Mouse (Mus musculus) macrophage (primary cell): ENCODE measurements around the gene Lypd9. TPM values are rescaled to one million over a fixed set of nuclear protein-coding genes. Genes with fewer than 3 reads are reported as not detected.

Experiments
- polyA plus RNA-seq: library from polyadenylated mRNA; stranded (reverse); fragments of 250-400 nt; gene quantifications from 3 replicates; pipeline ENCODE4 v1.2.4, GENCODE M21; 2018; ENCODE audit warnings: inconsistent platforms

Lypd9 gene
- polyA plus RNA-seq, 1 experiment from 2014 or later: not detected

Other genes starting within 250 kb of the Lypd9 start
- 0.17 TPM in 1 of 3 replicates, not detected in the others for gene 4930438A08Rik, start 178.1 kb downstream of the Lypd9 start, polyA plus RNA-seq
- 2.9 to 5.3 TPM (median 4.7 TPM) in 3 replicates for gene Zfp692, start 145.9 kb downstream of the Lypd9 start, polyA plus RNA-seq
- gene Zfp672, start 122.6 kb downstream of the Lypd9 start, polyA plus RNA-seq: 7.9 to 19.4 TPM (median 9.7 TPM) in 3 replicates
- 6.4 to 11.1 TPM (median 8.6 TPM) in 3 replicates for gene Sh3bp5l, start 122.2 kb downstream of the Lypd9 start, polyA plus RNA-seq
- gene Lypd8, start 73.9 kb downstream of the Lypd9 start, polyA plus RNA-seq: not detected in 3 replicates
- gene 1810065E05Rik, start 31.8 kb downstream of the Lypd9 start, polyA plus RNA-seq: not detected in 3 replicates
- not detected in 3 replicates for gene Gm12253, start 20.4 kb downstream of the Lypd9 start, polyA plus RNA-seq
- not detected in 3 replicates for gene Olfr30, start 9.3 kb upstream of the Lypd9 start, polyA plus RNA-seq
- gene Olfr332, start 39.6 kb upstream of the Lypd9 start, polyA plus RNA-seq: not detected in 3 replicates
- gene Olfr331, start 49.6 kb upstream of the Lypd9 start, polyA plus RNA-seq: not detected in 3 replicates
- not detected in 3 replicates for gene Olfr330, start 81.9 kb upstream of the Lypd9 start, polyA plus RNA-seq
- not detected in 3 replicates for gene Olfr329-ps, start 93.5 kb upstream of the Lypd9 start, polyA plus RNA-seq
- gene Olfr328, start 102.7 kb upstream of the Lypd9 start, polyA plus RNA-seq: not detected in 3 replicates
- not detected in 3 replicates for gene Olfr224, start 117.6 kb upstream of the Lypd9 start, polyA plus RNA-seq
- gene Olfr325, start 124.8 kb upstream of the Lypd9 start, polyA plus RNA-seq: not detected in 3 replicates
- not detected in 3 replicates for gene Olfr324, start 142.2 kb upstream of the Lypd9 start, polyA plus RNA-seq
- gene 2210407C18Rik, start 163.2 kb upstream of the Lypd9 start, polyA plus RNA-seq: 0.59 TPM in 1 of 3 replicates, not detected in the others
- gene Olfr323, start 177.6 kb upstream of the Lypd9 start, polyA plus RNA-seq: not detected in 3 replicates
- gene Trim58, start 187.5 kb upstream of the Lypd9 start, polyA plus RNA-seq: not detected in 3 replicates
- not detected in 3 replicates for gene Olfr322, start 205.9 kb upstream of the Lypd9 start, polyA plus RNA-seq
- gene Olfr320, start 228.2 kb upstream of the Lypd9 start, polyA plus RNA-seq: not detected in 3 replicates
- not detected in 3 replicates for gene Olfr319, start 246.2 kb upstream of the Lypd9 start, polyA plus RNA-seq